Mouse (Mus musculus): ENCODE measurements at regions not wholly inside any gene's neighbourhood (a gene's known extent, or its start where the extent isn't known, plus 50 kb on each side); places are given as distances from the start of the nearest gene placed in this dataset.

GRCm38 (mm10) chr16:67871304-67872022 lies 250.8 kb upstream of the Cadm2 start:
- TF ChIP-seq CTCF (conservative IDR thresholded peaks at IDR 0.05 in 1 of 2, IDR thresholded peaks at IDR 0.05 in 1 of 2; ENCODE audit: low read depth in 2 of 2, low read length in 2 of 2): no peak
- TF ChIP-seq MEF2A (IDR thresholded peaks at IDR 0.05; ENCODE audit: borderline replicate concordance, low read depth, low read length): no peak
- no peak for TF ChIP-seq EP300 (IDR thresholded peaks at IDR 0.05; ENCODE audit: low read length)
- no peak for TF ChIP-seq JUND (conservative IDR thresholded peaks at IDR 0.05; ENCODE audit: low read depth, low read length)
- no peak for TF ChIP-seq IRF4 (IDR thresholded peaks at IDR 0.05; ENCODE audit: low read depth, low read length)
- TF ChIP-seq CHD2 (IDR thresholded peaks at IDR 0.05; ENCODE audit: low read length): no peak
- no peak for TF ChIP-seq POLR2A (IDR thresholded peaks at IDR 0.05; ENCODE audit: low read depth, low read length)
